Mouse (Mus musculus): Measurements from ENCODE around the gene Taf1d.
A peak's percentile ranks its signal among the peaks of the same experiment; 100 is the strongest.
"Not testable (repeated sequence)": the region's sequence is repeated elsewhere in the genome, so short reads cannot be mapped to it uniquely, and the experiment has no call there.

Taf1d gene

DNA sequence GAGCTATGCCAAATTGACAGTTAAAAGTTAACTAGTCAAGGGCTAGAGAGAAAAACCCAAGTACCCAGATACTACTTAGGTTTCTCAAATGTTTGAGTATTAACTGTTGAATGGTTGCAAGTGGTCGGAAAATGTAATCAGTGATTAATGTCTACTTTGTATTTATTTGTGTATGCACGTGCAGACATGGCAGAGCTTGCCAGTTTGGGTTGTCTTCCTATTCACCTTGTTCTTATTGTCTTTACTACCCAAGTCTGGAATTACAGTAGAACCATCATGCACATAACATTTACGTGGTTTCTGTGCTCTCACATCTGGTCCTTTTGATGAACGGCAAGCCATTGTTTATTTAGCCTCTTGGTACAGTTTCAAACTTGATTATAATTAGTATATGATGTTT, 3.4 kb downstream of the Taf1d start:
- no peak for DNase-seq

DNA sequence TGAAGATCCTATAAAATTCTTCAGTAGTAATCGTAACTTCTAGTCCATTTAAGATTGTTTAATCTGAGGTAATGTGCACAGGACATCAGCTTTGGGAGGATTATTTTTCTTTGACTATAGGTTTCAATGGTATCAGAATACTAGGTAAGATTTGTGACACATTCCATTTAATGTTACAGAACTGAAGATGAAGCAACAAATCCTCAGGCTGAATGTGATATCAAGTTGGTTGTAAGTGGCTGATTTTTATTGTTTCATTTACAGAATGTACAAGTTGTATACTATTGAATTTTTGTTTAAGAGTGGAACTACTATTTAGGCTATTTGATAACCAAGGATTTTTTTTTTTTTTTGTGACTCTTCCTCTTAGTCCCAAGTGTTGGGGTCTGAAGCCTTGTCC, 4.2 kb downstream of the Taf1d start:
- no peak for DNase-seq

DNA sequence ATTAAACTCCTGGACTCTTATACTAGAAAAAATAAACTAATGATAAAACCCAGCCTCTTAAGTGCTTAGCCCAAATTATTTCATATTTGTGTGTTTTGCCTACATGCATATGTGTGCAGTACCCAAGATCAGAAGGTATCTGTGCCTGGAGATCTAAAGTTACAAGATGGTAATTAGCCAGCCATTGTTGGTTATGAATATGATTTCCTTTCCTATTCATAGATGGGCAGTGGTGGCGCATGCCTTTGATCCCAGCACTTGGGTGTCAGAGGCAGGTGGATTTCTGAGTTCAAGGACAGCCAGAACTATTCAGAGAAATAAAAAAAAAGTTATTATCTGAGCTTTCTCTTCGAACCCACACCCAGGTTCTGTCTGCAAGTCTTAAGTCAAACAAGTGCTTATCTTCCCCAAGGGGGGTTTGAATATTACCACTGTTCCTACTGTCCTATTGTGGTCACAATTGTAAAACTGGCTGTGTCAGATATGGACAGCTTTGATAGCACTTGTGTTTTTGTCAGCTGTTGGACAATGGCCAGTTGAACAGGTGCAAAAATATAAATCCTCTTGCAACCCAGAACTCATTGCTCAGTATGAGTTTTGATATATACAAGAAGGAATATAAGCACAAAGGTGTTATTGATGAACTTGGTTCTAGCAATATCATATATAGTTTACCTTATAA, 6.2 kb downstream of the Taf1d start:
- DNase-seq: no peak

DNA sequence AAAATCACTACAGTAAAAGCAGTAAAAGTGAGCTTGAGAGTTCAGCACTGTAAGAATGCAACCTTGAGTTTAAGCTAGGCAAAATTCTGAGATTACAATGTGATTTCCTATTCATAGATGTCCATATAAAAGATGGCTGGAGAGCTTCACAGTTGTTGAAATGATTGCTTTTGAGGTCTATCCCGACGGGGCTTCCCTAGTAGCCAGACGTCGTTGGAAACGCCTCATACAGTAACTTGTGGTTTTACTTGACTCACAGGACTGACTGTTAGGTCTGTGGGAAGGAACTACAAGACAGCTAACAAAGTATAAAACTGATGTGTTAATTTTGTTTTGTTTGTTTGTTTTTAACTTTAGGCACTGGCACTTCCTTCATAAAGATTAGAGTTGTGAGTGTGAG, 7.6 kb downstream of the Taf1d start:
- no peak for DNase-seq

DNA sequence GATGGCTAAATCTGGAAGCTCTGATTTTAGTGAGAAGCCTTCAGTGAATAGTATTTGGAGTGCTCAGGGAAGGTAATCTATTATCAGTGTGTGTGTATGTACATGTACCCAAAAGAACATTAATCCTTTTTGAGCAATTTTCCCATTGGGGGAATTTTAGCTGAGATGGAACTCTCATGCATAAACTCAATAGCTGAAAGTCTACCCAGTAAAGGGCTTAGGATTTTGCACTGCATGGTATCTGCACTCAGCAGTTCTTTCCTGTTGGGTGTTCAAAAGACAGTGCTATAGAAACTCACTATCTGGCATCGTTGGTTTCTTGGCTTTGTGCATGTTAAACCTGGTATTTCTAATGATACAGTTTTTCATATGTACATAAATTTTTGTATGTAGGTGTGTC, 8.6 kb downstream of the Taf1d start:
- no peak for DNase-seq

DNA sequence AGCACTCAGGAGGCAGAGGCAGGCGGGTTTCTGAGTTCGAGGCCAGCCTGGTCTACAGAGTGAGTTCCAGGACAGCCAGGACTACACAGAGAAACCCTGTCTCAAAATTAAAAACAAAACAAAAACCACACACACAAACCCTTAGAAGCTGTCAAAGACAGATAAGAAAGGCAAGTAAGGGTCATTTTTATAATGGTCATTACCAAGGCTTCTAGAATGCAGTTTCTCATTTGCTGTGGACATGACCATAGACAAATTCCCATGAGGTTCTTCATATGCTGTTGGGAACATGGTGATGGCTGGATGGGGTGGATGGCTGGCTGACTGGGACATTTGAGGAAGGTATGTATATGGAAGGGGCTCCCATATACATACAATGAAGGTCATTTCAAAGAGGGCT, 10.3 kb downstream of the Taf1d start:
- not testable (repeated sequence) for DNase-seq

DNA sequence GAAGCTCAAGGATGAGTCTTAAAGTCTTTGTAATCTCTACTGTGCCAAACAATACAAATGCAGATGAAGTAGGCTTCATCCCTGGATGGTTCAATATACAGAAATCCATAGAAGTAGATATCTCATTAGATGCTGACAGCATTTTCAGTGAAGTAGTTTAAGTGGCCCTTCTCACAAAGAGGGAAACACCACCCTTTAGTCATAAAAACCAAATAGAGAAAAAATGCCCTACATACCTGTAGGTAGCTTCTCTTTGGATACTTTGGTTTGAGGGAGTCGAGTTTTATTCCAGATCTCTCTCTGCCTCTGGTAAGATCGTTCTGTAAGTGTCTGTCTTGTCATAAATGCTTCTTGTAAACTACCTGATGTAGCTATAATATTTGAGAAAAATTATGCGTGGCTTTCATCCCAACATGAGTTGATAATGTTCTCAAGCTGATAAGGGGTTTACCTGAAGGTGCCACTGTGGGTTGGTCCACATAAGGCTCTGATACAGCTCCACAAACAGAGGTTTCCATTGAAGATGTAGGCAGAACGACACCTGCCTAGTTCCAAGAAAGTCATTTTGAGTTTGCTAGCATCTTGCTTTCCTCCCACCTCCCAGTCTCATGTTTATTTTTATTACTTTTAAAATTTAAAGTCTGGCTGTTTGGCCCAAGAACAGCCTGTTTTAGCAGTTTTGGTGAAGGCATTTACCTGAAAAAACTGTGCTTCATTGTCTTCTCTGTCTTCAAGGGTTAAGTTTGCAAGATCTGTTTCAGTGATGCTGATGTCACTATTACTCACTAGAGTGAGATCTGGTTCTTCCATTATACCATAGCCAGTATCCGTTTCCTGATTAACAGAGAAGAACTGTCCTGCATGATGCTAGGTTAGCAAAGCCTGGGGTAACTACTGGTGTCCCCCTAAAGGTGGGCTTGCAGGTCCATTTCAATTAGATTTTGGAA, 11.5 kb downstream of the Taf1d start:
- DNase-seq: no peak

DNA sequence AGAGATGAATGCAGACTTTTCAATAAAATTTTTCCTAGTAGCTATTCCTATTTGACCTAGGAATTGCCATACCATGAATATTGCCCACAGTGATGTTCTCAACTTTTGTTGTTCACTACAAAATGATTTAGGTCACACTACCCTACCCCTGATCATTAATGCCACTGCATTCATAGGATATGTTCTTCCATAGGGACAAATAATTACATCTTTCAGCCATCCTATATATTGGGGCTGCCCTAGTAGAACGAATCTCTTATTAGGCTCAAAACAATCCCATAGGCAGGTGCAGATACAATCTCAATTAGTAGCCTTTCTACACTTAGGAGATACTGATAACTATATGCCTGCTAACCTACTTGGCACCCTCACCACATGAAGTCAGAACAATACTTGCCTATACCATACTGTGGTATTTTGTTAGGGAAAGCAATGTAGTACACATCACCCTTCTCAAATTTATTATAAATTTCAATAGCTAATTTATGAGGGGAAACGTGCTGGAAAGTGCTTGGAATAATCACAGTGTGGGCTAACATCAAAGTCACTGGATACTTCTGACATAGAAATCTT, 12.2 kb downstream of the Taf1d start:
- DNase-seq: no peak

DNA sequence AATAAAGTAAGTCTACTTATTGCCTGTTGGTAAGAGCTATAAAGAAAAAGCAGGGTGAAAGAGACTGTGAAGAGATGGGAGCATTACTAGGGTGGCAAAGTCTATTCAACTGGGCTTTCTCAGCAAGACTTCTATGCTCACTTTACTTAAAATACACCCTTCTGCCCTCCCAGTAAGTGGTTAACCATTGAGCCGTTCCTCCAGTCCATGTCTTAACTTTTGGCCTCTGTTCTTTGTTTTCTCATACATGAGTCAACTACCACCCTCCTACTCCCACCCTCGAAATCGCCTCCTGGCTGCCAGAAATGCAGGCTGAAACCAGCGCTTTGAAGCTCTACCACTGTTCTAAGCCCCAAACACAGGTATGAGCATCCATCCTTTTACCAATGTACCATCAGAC, 31.8 kb downstream of the Taf1d start:
- no peak for DNase-seq

DNA sequence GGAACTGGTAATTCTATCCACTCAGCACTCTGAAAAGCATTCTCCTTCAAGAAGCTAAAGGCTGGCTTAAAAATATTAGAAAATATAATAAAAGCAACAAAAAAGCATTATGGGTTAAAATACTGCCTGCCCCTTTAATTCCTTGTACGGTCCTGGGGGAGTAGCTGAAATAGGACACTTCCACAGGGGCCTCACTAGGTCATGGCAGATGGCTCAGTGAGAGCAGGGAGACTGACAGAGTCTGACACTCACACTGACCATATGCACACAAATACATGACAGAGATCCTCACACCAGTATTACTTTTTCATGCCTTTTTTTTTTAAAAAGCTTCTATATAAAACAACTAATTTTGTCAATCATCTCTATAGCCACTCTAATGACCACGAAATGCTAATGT, 43.9 kb downstream of the Taf1d start:
- DNase-seq: no peak

DNA sequence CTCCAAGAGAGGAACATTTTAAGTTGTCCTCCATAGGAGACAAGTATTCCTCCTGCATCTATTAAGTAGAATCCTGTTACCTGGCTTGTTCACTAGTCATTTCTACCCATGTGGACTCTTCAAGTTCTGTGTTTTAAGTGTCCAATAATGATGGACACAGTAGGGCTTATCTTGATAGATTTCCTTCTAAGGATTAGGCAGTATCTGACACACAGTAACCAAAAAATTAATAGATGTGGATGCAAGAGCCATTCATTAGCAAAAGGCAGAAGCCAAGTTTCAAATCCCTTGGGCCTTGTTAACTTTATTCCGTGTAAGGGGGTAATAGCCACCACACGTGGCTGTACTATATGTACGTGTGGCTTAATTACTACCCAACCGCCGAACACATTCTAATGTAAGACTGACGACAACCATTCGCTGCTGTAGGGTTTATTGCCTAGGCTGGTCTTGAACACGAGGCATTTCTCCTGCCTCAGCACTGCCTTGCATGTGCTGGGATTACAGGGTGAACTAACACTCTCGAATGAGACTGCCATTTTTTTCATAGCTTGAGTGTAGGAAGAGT, 51.0 kb downstream of the Taf1d start:
- DNase-seq: no peak

DNA sequence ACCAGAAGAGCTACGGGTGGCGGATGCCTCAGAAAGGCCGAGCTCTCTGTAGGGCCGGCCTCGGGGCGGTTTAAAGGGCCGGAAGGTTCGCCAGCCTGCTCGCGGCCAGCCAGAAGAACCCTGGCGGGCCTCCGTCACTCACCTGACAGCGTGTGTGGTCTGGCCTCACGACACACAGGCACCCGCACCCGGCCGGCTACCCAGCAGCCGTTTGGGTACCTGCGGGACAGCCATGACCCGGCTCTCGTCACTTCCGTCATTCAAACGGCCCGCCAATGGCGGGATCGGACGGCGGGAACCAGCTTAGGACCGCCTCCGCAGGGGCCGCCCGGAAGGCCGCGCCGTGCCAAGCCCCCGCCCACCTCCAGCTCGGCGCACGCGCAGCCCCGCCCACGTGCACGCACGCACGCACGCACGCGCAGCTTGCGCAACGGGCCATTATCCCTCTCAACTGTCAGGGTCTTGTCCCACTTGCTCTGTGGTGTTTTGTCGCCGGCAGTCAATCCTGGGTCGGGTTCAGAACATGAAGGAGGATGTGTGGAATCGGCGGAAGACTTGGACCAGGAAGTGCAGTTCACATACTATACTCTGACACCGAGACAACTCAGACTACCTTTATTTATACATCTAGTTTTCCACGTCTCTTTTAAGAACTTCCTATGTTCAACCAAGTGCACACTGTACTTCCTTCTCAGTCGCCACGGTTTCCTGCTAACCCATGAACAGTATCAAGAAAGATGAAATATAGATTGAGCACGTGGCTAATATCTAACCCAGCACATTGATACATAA, 51.7 kb downstream of the Taf1d start, which contains the start of gene Cep295:
Gene Cep295 (minus strand): TSS at position 305 of the 792 bp plus-strand sequence.
- peak; percentile 92 to 98 for DNase-seq

DNA sequence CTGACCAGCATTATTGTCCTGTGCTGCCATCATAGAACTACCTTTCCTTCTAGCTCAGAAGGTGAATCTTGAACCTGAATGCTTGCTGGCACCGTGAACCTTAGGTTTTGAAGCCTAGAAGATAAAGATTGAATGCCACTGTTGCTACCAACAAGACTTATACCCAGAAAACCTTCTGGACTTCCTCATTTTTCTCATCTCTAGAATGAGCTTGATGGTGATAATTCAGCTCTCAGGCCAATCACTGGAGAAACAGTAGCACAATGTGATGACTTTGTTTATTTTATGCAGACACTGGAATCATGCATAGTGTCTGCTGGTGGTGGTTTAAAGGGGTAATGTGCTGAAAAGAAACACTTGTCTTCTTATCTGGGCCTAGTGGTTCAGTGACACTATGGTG, 58.8 kb downstream of the Taf1d start:
- DNase-seq: no peak

DNA sequence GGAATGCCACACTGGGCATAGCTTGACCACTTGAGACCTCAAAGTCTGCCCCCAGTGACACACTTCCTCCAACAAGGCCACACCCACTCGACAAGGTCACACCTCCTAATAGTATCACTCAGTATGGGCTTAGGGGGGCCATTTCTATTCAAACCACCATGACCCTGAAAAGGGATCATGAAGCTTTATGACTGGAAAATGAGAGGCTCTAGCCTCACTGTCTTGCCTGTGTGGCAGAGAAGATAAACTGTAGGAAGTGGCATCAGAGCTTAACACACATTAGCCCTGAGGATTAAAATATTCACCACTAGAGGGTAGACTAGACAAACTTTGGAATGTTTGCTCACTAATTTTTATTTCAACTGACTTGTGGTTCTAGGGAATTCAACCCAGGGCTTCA, 59.8 kb downstream of the Taf1d start:
- no peak for DNase-seq

DNA sequence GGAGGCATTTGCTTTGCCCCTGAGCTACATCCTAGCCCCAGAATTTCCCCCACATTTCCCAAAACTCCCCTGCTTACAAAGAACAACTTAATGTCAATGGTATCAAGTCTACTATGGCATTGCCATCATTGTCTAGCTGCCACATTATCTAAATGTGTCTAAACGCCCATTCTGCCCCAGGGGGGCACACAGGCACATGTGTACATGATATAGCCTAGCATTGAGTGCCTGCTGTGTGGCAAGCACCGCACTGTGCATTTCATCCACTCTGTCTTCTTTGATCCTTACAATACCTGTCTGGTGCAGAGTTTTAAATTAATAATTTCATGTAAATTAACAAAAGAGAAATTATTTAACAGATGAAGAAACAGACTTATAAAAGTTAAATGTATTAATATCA, 60.2 kb downstream of the Taf1d start:
- DNase-seq: no peak

Data from spleen, adult 18-20 months (tissue).